Mouse (Mus musculus): ENCODE measurements around the gene Naa15. TPM values are rescaled to one million over a fixed set of nuclear protein-coding genes. Genes with fewer than 3 reads are reported as not detected.

Naa15 gene
- 10 to 100 TPM; 41.6 to 48.3 TPM for total RNA-seq (2021)

DNA sequence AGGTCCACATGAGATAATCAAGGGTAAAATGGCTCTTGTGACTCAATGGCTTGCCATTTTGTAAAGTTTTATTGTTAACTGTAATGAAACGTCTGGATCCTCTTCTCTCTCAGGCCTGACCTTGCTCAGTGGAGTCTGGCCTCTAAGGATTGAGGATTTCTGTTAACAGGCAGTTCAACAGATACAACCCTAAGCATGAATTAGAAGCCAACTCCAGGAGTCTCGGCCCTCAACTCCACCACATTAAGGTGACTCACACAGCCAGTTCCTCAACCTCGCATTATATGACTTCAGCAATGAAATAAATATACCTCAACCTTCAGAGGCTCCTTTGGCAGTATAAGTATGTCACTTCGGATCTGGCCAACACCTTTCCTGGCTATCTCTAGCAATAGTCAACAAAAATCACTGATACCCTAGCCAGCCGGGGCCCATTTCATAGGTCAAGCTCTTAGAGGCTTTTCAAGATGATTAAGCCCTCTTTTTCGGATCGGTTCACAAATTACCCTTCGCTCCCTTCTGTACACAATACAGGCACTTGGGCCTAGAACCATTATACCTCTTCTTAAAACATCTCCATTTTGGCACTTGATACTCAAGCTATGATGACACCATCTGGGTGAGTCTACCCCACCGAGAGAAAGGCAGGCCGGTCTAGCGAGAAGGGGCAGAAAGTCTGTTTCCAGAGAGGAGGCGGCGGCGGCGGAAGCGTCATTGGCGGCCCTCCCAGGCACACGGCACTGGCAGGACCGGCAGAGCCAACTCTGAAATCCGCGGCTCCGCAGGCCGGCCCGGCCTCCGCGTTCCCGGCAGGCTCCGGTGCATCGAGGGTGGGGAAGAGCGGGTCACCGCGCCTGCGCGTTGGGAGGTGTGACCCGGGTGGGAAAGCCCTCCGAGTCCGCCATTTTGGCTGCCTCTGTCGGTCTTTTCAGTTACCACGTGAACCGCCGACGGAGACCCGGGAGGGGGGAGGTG is at the start of gene Naa15:
Naa15 (plus strand) TSS at position 51 of the 975 bp plus-strand sequence.
- peak; percentile 95 to 97 for DNase-seq (ENCODE audit: extremely low spot score in 1 of 2, low spot score in 1 of 2)

DNA sequence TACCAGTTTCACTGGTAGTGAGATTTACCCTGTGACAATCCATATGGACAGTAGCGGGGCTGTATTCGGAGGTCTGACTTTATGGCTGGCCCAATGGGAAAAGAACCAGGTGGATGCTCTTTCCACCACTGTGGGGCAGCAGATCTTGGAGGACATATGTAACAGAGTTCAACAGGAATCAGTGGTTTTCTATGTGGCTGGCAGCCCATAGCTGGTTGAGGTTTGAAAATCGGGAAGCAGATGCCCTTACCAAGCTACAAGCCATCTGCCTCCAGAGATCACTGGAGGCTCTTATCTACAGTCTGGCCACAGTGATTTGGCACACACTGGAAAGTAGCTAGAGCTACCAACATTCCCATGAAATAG is 49.4 kb upstream of the Naa15 start:
- DNase-seq (ENCODE audit: extremely low spot score in 1 of 2, low spot score in 1 of 2) = peak in 1 of 2 experiments; percentile 18

DNA sequence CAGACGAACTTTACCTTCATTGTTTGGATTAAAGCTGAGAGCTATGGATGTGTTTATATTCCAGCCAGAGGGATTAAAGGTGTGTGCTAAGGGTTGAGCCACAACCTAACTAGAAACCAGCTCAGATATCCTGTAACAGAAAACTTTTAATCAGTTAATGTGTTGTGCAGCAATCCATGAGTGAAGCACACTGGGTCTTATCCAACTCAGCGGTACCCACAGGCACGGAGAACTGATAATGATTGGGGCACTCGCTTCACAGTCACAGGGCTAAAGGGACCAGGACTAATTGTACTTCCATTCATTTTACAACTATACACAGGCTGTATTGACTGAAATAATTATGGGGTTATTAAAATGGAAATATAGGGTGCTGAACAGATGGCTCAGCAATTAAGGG is 48.0 kb upstream of the Naa15 start:
- DNase-seq (ENCODE audit: extremely low spot score in 1 of 2, low spot score in 1 of 2) = no peak

DNA sequence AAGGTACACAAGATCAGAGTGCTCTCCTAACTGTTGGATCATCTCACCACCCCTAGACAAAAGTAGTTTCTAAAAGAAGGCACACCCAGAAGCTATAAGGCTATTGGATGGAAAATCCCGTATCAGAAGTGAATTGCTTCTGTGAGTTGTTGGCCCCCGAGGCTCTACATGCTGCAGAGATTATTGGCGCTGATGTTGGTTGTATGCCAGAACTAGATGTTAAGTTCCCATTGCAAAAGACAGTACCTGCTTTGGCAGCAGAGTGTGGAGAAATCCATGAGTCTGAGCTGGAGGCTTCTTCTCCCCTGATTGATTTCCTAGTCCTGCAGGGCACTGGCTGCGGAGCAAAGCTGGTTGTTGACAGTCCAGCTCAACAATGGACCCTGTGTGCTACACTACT is 46.9 kb upstream of the Naa15 start:
- DNase-seq (ENCODE audit: extremely low spot score in 1 of 2, low spot score in 1 of 2) = no peak

DNA sequence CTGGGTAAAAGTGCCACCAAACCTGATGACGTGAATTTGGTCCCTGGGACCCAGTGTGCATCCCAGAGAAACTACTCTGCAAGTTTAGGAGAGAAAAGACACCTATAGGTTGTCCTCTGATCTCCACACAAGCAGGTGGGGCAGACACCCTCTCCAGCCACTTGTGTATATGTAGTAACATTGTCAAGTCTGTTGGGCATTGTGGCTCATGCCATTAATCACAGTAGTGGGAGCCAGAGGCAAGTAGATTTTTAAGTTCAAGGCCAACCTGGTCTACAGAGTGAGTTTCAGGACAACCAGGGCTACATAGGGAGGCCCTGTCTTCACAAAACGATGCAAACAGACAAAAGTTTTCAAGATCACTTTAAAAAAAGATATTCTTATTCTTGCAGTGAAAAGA is 43.1 kb upstream of the Naa15 start:
- DNase-seq (ENCODE audit: extremely low spot score in 1 of 2, low spot score in 1 of 2) = no peak

DNA sequence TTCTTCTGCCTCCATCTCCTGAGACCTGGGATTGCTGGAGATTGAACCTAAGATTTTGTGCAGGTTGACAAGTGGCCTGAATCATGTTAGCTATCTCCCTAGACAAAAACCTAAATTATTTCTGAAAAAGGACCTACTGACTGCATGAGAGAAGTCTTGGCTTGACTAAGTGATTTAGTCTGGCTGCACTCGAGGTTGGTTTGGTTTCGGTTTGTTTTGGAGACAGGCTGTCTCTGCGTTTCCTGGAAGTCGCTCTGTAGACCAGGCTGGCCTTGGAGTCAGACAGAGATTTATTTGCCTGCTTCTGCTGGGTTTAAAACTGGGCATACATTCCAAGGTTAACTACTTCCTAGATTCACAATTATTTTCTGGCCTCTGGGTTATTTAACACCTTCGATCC is 42.1 kb upstream of the Naa15 start:
- no peak for DNase-seq (ENCODE audit: extremely low spot score in 1 of 2, low spot score in 1 of 2)

DNA sequence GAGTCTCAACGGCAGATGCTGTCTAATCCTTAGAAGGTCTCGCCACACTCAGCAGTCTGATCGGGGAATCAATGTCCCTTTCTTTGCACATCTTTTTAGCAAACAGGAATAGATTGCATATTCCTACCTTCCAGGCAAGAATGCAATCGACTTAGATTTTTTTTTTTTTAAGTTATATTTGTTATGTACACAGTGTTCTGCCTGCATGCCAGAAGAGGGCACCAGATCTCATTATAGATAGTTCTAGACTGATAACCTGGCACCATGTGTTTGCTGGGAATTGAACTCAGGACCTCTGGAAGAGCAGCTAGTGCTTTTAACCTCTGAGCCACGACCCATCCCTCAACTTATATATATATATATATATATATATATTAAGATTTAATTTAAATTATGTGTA is 41.4 kb upstream of the Naa15 start:
- DNase-seq (ENCODE audit: extremely low spot score in 1 of 2, low spot score in 1 of 2) = no peak

DNA sequence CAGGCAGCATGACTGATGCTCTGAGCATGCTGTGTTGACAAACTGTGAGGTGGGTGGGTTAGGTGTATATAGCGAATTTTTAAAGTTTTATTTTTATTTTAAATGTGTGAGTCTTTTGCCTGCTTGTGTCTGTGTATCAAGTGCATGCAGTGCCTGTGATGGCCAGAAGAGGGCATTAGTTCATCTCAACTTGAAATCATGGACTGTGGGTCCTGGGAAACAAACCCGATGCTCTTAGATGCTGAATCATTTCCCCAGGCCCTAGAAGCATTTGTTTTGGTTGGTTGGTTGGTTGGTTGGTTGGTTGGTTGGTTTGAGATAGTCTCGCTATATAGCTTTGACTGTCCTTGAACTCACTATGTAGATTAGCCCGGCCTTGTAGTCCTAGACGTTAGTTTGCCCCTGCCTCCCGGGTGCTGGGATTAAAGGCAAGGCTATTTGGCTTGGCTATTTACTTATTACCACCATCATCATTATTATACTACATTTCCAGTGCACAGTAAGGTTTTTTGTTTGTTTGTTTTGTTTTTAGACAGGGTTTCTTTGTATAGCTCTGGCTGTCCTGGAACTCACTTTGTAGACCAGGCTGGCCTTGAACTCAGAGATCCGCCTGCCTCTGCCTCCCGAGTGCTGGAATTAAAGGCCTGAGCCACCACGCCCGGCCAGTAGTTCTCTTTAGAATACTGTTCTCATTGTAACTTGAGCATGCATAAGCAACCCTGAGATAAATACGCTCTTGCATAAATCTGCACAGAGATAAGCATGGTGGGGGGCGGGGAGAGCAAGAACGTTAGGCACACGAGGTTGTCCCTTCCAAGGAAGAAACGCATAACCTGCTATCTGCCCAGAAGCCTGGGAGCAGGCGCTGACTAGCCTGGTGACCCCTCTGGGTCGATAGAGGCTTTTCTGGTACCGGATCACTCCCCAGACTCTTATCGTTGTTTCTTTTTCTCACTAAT is 39.4 kb upstream of the Naa15 start:
- no peak for DNase-seq (ENCODE audit: extremely low spot score in 1 of 2, low spot score in 1 of 2)

DNA sequence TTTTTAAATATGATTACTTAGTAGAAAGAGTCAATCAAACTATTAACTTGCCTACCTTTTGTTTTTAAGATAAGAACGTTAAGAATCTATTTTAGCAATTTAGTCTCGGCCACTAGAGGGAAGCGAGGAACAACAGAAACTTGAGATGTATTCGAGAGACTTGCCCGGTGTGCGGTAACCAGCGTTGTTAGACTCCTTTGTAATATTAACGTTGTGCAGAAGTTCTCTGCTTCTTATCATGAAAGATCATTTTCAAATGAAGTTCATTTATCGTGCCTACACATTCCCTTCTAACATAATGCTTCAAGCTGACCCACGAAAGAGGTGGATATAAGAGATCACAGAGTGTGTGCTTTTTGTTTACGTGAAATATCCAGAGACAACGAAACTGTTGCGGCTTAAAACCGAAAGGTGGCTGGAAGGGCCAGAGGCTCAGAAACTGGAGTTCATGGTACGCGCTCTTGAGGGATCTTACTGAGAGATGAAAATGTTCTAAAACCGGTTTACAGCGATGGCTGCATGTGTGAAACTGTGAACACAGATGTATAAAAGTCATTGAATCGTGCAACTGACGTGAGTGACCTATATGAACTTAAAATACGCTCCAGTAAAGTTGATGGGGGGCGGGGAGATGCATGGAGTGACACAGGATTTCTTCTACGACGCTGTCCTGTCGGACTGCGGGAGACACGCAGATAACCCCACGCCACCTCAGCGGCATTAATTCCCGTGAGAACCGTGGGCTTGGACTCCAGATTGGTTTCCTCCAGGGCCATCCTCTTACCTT is 36.9 kb upstream of the Naa15 start:
- DNase-seq (ENCODE audit: extremely low spot score in 1 of 2, low spot score in 1 of 2) = no peak

DNA sequence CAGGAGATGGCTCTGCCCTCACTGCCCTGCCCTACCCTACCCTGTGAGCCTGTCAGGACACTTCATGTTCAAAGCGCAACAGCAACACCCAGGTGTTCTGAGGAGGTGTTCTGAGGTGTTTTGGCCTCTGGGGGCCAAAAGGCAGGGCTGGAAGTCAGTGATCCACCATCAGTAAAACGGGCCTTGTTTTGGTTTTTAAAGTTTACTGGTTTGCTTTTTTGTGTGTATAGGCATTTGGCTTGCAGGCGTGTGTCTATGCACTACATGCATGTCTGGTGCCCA is 36.3 kb upstream of the Naa15 start:
- DNase-seq (ENCODE audit: extremely low spot score in 1 of 2, low spot score in 1 of 2) = no peak

DNA sequence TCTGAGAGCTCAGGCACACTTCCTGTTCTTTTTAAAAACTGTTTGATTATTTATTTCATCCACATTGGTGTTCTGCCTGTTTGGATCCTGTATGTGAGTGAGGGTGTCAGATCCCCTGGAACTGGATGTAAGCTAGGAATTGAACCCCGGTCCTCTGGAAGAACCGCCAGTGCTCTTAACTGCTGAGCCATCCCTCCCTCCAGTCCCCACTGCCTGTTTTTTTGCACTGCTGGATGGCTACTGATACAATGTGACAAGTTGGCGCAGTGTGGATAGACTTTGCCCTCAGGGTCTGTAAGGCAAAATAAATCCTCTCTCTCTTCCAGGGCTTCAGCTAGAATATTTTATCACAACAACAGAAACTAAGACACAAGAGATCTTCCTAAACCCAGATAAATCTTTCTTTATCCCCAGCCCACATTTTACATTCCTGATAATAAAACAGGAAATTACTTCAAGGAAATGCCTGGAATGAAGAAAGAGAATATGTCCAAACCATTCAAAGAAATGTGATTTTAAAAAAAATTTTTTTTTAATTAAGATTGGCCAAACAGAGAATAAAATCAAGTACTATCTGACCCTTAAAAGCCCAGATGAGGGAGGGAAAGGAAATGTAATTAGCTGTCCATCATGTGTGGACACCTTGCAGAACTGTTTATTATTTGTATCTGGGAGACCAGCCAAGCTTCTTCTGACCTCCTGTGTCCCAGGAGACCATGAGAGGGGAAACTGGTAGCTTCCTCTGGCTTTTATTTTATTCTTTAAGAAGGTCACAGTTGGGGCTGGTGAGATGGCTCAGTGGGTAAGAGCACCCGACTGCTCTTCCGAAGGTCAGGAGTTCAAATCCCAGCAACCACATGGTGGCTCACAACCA is 34.9 kb upstream of the Naa15 start:
- DNase-seq (ENCODE audit: extremely low spot score in 1 of 2, low spot score in 1 of 2) = no peak

DNA sequence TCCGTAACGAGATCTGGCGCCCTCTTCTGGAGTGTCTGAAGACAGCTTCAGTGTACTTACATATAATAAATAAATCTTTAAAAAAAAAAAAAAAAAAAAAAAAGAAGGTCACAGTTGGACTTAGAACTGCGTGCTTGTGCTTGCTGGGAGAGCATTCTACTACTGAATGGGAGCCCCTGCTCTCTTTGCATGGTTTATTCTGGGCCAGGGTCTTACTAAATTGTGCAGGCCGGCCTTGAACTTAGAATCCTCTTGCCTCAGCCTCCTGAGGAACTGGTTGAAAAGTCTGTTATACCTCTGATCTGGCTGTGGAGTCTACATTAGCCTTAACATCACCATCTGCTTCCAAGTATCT is 34.3 kb upstream of the Naa15 start:
- no peak for DNase-seq (ENCODE audit: extremely low spot score in 1 of 2, low spot score in 1 of 2)

DNA sequence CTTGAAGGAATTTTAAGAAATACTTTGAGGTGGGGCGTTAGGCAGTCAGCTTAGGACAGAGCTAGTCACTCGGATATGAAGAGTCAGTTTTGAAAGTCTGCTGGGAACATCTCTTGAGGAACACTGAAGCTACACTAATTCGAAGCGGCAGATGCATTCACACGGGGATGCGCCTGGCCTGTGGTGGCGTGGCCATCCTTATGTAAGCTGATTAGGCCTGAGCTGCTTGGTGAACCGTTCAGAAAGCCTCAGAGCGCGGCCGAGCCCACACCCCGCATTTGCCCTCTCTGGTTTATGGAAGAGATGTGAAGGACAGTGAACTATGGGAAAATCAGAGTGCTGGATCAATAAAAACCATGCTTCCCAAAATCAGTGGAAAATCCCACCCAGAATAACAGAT is 31.5 kb upstream of the Naa15 start:
- DNase-seq (ENCODE audit: extremely low spot score in 1 of 2, low spot score in 1 of 2) = no peak

DNA sequence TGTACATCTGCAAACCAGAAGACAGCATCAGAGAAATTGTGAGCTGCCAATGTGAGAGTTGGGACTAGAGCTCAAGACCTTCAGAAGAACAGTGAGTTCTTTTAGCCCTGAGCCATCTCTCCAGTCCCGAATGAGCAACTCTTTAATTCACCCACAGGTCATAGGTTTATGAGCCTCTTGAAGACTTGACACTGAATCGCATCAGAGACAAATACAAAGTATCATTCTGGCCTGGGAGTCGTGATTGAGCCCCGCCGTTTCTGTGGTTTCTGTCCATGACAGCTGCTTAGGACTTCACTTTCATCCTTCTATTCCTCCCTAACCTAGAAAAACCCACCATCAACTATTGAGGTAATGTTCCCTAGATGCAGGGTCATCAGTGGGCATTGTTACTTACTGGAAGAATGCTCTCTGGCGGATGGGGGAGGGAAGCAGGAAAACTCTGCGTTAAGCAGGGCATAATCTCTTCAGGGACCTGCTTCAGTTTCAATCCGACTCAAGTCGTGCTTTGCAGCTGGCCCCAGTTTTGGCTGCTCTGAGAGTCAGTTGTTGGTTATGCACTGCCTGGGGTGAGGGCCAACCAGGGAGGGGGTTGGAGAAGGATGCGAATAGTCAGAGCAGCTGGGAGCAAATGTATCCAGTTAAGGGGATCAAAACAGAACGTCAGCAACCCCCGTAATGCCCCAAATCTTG is 28.4 kb upstream of the Naa15 start:
- no peak for DNase-seq (ENCODE audit: extremely low spot score in 1 of 2, low spot score in 1 of 2)

DNA sequence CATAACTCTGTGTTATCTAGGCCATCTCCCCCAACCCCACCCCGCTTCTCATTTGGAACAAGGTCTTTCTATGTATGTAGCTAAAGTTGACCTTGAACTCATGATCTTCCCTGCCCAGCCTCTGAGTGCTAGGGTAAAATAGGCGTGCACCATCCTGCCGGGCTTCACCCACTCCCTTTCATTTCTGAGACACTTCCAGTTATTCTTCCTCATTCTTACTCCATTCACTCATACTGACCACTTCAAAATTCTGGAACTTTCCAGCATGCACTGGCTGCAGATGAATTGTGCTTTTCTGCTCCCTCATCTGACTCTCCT is 27.9 kb upstream of the Naa15 start:
- no peak for DNase-seq (ENCODE audit: extremely low spot score in 1 of 2, low spot score in 1 of 2)

DNA sequence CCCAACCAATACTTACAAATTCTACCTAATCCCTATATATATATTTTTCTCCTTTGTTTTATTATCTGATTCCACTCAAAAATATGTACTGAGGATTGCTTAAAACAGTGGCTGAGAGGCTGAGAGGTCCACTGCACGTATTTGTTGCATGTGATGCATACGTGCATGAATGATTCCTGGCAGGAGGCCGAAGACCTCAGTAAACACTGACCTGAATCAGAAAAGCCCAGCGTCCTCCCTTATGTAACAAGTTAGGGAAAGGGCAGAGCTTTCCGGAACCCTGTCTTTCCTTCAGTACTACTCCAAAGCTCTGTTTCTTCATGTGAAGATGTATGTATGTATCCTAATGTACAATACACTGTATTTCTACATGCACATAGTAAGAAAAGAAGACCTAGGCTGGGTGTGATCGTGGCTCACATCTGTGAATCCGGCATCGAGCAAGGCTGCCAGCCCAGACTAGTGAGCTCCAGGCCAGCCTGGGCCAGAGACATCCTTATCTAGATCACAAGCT is 27.0 kb upstream of the Naa15 start:
- DNase-seq (ENCODE audit: extremely low spot score in 1 of 2, low spot score in 1 of 2) = no peak

DNA sequence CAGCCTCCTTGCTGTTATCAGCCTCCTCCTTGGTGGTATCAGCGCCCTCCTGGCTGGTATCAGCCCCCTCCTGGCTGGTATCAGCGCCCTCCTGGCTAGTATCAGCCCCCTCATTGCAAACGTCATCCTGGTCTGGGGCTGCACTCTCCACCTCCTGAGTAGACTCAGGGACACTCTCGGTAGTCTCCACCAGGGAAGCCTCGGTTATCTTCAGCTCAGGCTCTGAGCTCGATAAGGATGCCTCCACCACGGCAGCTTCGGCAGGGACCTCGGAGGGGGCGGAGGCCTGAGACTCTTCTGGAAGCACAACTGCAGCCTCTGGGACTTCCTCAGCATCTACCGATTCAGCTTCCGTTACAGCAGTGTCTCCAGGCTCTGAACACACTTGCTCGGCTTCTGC is 26.0 kb upstream of the Naa15 start:
- DNase-seq (ENCODE audit: extremely low spot score in 1 of 2, low spot score in 1 of 2) = no peak

DNA sequence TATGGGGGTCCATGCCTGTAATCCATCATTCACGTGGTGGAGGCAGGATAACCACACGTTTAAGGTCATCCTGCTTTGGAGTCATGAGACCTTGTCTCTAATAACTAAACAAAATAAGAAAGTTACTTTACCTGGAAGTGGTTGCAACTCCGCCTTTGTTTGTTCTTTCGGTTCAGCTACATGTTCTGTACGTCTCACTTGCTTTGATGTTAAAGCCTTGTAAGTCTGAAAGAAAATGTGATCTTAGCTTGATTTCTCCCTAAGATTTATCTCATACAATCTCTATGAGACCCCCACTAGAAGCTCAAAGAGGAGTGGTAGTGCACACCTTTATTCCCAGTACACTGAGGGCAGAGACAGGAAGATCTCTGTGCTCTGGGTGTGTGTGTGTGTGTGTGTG is 23.9 kb upstream of the Naa15 start:
- DNase-seq (ENCODE audit: extremely low spot score in 1 of 2, low spot score in 1 of 2) = no peak

DNA sequence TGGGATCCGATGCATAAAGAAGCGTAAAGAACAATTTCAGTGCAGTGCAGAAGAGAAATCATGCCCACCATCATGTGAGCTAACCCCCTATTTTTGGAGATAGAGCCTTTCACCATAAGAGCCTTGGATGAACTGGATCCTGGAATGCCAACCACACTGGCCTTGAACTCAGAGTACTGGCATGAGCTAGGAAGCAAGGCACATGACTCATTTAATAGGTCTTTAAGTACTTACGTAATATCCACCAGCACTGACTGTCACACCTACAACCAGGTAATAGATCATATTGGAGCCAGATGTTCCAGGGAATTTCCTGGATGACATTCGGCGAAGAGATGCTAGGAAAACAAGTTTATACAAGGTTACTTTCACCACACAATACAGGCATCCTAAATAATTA is 23.4 kb upstream of the Naa15 start:
- DNase-seq (ENCODE audit: extremely low spot score in 1 of 2, low spot score in 1 of 2) = no peak

Data from layer of hippocampus, postnatal 25 days (tissue).